In the genomic region with DNA sequence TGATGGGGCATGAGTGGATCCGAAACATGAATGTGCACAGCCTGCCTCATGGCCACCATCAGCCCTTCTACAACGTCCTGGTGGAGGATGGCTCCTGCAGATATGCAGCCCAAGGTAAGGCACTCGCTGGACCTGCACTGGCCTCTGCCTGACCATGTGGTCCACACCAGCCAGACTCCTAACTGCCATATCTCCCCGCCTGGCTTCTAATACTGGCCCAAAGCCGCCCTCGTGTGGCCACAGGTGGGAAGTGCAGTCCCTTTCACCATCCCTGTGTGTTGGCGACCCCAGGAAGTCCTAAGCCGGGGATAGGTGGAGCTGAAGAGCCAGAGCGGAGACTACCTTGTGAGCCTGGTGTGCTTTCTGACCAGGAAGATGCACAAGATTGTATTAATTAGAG, we compare ENCODE assay signal across 9 mouse cellular contexts. TPM values are rescaled to one million over a fixed set of nuclear protein-coding genes. Genes with fewer than 3 reads are reported as not detected.
A peak's percentile ranks its signal among the peaks of the same experiment; 100 is the strongest.
DNase-seq lines count a peak whose midpoint lies in the region; ATAC-seq and TF ChIP-seq lines count a peak whose summit lies in the region.
"Had no signal": no experiment of that assay in that cellular context is flagged by ENCODE, and none has a peak within 500 bp of the region (broad histone marks: within the 10 kb centered on the region; RNA-seq: fewer than 3 reads in every experiment).

No protein-coding gene starts in this region.

- no peaks in the 10 kb centered on the region for H3K9me3 ChIP-seq in heart, embryonic 12.5 days (replicated peaks)
- no peaks in the 10 kb centered on the region for H3K9me3 ChIP-seq in forebrain, embryonic 13.5 days (replicated peaks)
- no peaks in the 10 kb centered on the region for H3K9me3 ChIP-seq in hindbrain, embryonic 13.5 days
- no peaks in the 10 kb centered on the region for H3K9me3 ChIP-seq in midbrain, embryonic 10.5 days (replicated peaks)
- H3K9me3 ChIP-seq: liver, embryonic 15.5 days had no signal

- H3K9ac ChIP-seq in heart, embryonic 12.5 days = no peak overlapping the region
- H3K9ac ChIP-seq in forebrain, embryonic 13.5 days = no peak overlapping the region
- H3K9ac ChIP-seq in hindbrain, embryonic 13.5 days = no peak overlapping the region
- H3K9ac ChIP-seq: liver, embryonic 15.5 days had no signal

- intact Hi-C loops in left cerebral cortex, adult 2 months (cut with DNase I) = loop anchor here (2.0 kb wide), 2 partner anchors 25 kb away; partner anchors contain the start of genes Fbxo21 and Tesc

- H3K4me2 ChIP-seq in heart, embryonic 12.5 days = no peak overlapping the region
- H3K4me2 ChIP-seq in forebrain, embryonic 13.5 days = no peak overlapping the region
- H3K4me2 ChIP-seq in hindbrain, embryonic 13.5 days = no peak overlapping the region
- H3K4me2 ChIP-seq: liver, embryonic 15.5 days had no signal

- TF ChIP-seq CTCF in left cerebral cortex, adult 2 months (IDR thresholded peaks at IDR 0.05) = peak; percentile 88

- no peak overlapping the region for H3K27ac ChIP-seq in heart, embryonic 12.5 days (ENCODE audit: poor library complexity, severe bottlenecking)
- H3K27ac ChIP-seq in forebrain, embryonic 13.5 days = no peak overlapping the region
- no peak overlapping the region for H3K27ac ChIP-seq in hindbrain, embryonic 13.5 days
- H3K27ac ChIP-seq in left cerebral cortex, adult 2 months = no peak overlapping the region
- H3K27ac ChIP-seq in midbrain, embryonic 10.5 days (replicated peaks) = no peak overlapping the region
- H3K27ac ChIP-seq: liver, embryonic 15.5 days had no signal

- peak; percentile 58 to 85 for DNase-seq in heart, adult 18-20 months
- DNase-seq in left cerebral cortex, adult 2 months (ENCODE audit: extremely low spot score in 1 of 2, low spot score in 2 of 2) = peak; percentile 62 to 75
- peak; percentile 79 for DNase-seq in midbrain, embryonic 10.5 days (ENCODE audit: low spot score)
- DNase-seq in spleen, postnatal 10 days (ENCODE audit: low spot score in 2 of 2) = peak; percentile 50 to 73

- no peak for ATAC-seq in heart, embryonic 12.5 days (ENCODE audit: insufficient number of reproducible peaks, low FRiP score)
- ATAC-seq in cerebellum, adult (ENCODE audit: insufficient number of reproducible peaks, low FRiP score, low TSS enrichment) = peak; percentile 16; the same call in 1 of the 2 replicates
- peak; percentile 46; the same call in 1 of the 2 replicates for ATAC-seq in forebrain, embryonic 13.5 days
- ATAC-seq in hindbrain, embryonic 13.5 days (ENCODE audit: low FRiP score) = peak; percentile 18; the same call in 1 of the 2 replicates

- H3K36me3 ChIP-seq in heart, embryonic 12.5 days = peaks cover 91% of the 10 kb centered on the region
- peaks cover 99% of the 10 kb centered on the region for H3K36me3 ChIP-seq in forebrain, embryonic 13.5 days (ENCODE audit: poor library complexity, severe bottlenecking)
- H3K36me3 ChIP-seq in hindbrain, embryonic 13.5 days = peaks cover 98% of the 10 kb centered on the region
- H3K36me3 ChIP-seq in midbrain, embryonic 10.5 days = peaks cover 100% of the 10 kb centered on the region

- no peak overlapping the region for H3K4me3 ChIP-seq in heart, embryonic 12.5 days
- H3K4me3 ChIP-seq in forebrain, embryonic 13.5 days = no peak overlapping the region
- H3K4me3 ChIP-seq in hindbrain, embryonic 13.5 days = no peak overlapping the region
- H3K4me3 ChIP-seq in left cerebral cortex, adult 2 months = no peak overlapping the region
- no peak overlapping the region for H3K4me3 ChIP-seq in midbrain, embryonic 10.5 days
- H3K4me3 ChIP-seq: liver, embryonic 15.5 days had no signal

- H3K4me1 ChIP-seq in heart, embryonic 12.5 days (replicated peaks) = peaks cover 21% of the 10 kb centered on the region
- no peaks in the 10 kb centered on the region for H3K4me1 ChIP-seq in forebrain, embryonic 13.5 days
- no peaks in the 10 kb centered on the region for H3K4me1 ChIP-seq in hindbrain, embryonic 13.5 days (replicated peaks)
- H3K4me1 ChIP-seq in midbrain, embryonic 10.5 days = peaks cover 17% of the 10 kb centered on the region

- WGBS in heart, embryonic 12.5 days = 38% methylated on average over 9 of the region's 9 CpGs
- WGBS in forebrain, embryonic 13.5 days = 30% methylated on average over 9 of the region's 9 CpGs
- WGBS in hindbrain, embryonic 13.5 days = 32% methylated on average over 9 of the region's 9 CpGs
- 39% methylated on average over 9 of the region's 9 CpGs for WGBS in midbrain, embryonic 10.5 days

- no peaks in the 10 kb centered on the region for H3K27me3 ChIP-seq in heart, embryonic 12.5 days (replicated peaks)
- no peaks in the 10 kb centered on the region for H3K27me3 ChIP-seq in forebrain, embryonic 13.5 days
- no peaks in the 10 kb centered on the region for H3K27me3 ChIP-seq in hindbrain, embryonic 13.5 days
- no peaks in the 10 kb centered on the region for H3K27me3 ChIP-seq in midbrain, embryonic 10.5 days (ENCODE audit: low read depth, poor library complexity, severe bottlenecking)
- H3K27me3 ChIP-seq: liver, embryonic 15.5 days had no signal

RNA-seq across cellular contexts. Expression of gene Tesc, which starts 25.5 kb away (rescaled TPM):
- total RNA-seq in heart, adult 18-20 months (2021) = 100 to 1,000 TPM; 183 to 211 TPM
- polyA plus RNA-seq in heart, embryonic 12.5 days (2016; fragmentation: Nextera tagmentation; extraction: Ambion mirVana) = 17.3 and 20.4 TPM in 2 replicates
- 4.5 and 5.2 TPM in 2 replicates for polyA plus RNA-seq in forebrain, embryonic 13.5 days (2015; fragmentation: Nextera tagmentation; extraction: Ambion mirVana)
- 1.6 and 2.0 TPM in 2 replicates for polyA plus RNA-seq in hindbrain, embryonic 13.5 days (2015; fragmentation: Nextera tagmentation; extraction: Ambion mirVana)
- total RNA-seq in left cerebral cortex, adult 2 months (2021) = 10 to 100 TPM; 82.0 to 87.3 TPM
- polyA plus RNA-seq in midbrain, embryonic 10.5 days (2016; fragmentation: Nextera tagmentation; extraction: Ambion mirVana) = 0.82 and 0.90 TPM in 2 replicates

RNA-seq across cellular contexts. Expression of gene Fbxo21, which starts 25.5 kb away (rescaled TPM):
- 10 to 100 TPM; 35.7 to 38.8 TPM for total RNA-seq in heart, adult 18-20 months (2021)
- 67.3 and 71.2 TPM in 2 replicates for polyA plus RNA-seq in heart, embryonic 12.5 days (2016; fragmentation: Nextera tagmentation; extraction: Ambion mirVana)
- polyA plus RNA-seq in forebrain, embryonic 13.5 days (2015; fragmentation: Nextera tagmentation; extraction: Ambion mirVana) = 141 and 154 TPM in 2 replicates
- 141 and 149 TPM in 2 replicates for polyA plus RNA-seq in hindbrain, embryonic 13.5 days (2015; fragmentation: Nextera tagmentation; extraction: Ambion mirVana)
- 100 to 1,000 TPM; 110 to 111 TPM for total RNA-seq in left cerebral cortex, adult 2 months (2021)
- 105 and 118 TPM in 2 replicates for polyA plus RNA-seq in midbrain, embryonic 10.5 days (2016; fragmentation: Nextera tagmentation; extraction: Ambion mirVana)
